Mouse (Mus musculus) erythroblast, adult 5-6 weeks (primary cell): ENCODE measurements at regions not wholly inside any gene's neighbourhood (a gene's known extent, or its start where the extent isn't known, plus 50 kb on each side); places are given as distances from the start of the nearest gene placed in this dataset.
A peak's percentile ranks its signal among the peaks of the same experiment; 100 is the strongest.

Source experiments
- ATAC-seq: replicated peaks from 2 replicates; pipeline ENCODE4 v1.8.0; 2016; ENCODE audit warnings: moderate number of reproducible peaks, mild to moderate bottlenecking, moderate TSS enrichment, inconsistent platforms; ENCODE audit not compliant: poor library complexity, low FRiP score, severe bottlenecking

- ATAC-seq = no peak
Observed at GRCm38 (mm10) chr14:25096786-25097185, 362.2 kb upstream of the Zmiz1 start.

GRCm38 (mm10) chr14:25105391-25105790 lies 353.6 kb upstream of the Zmiz1 start:
- no peak for ATAC-seq

GRCm38 (mm10) chr14:25106451-25106850 lies 352.5 kb upstream of the Zmiz1 start:
- ATAC-seq = no peak

GRCm38 (mm10) chr14:25108101-25108652 lies 350.8 kb upstream of the Zmiz1 start:
- ATAC-seq = no peak

- no peak for ATAC-seq
Observed at GRCm38 (mm10) chr14:25108701-25109290, 350.2 kb upstream of the Zmiz1 start.

GRCm38 (mm10) chr14:25109691-25110090 lies 349.3 kb upstream of the Zmiz1 start:
- ATAC-seq = no peak

- no peak for ATAC-seq
Observed at GRCm38 (mm10) chr14:25112832-25113231, 346.2 kb upstream of the Zmiz1 start.

- ATAC-seq = no peak
Observed at GRCm38 (mm10) chr14:25113326-25113725, 345.7 kb upstream of the Zmiz1 start.

- peak; percentile 72; the same call in 1 of the 2 replicates for ATAC-seq
Observed at GRCm38 (mm10) chr14:25116424-25116823, 342.6 kb upstream of the Zmiz1 start.

GRCm38 (mm10) chr14:25119999-25120398 lies 339.0 kb upstream of the Zmiz1 start:
- no peak for ATAC-seq

GRCm38 (mm10) chr14:25120506-25120905 lies 338.5 kb upstream of the Zmiz1 start:
- no peak for ATAC-seq

- no peak for ATAC-seq
Observed at GRCm38 (mm10) chr14:25122971-25123535, 335.9 kb upstream of the Zmiz1 start.

- no peak for ATAC-seq
Observed at GRCm38 (mm10) chr14:25123541-25124337, 335.2 kb upstream of the Zmiz1 start.

GRCm38 (mm10) chr14:25126544-25126943 lies 332.4 kb upstream of the Zmiz1 start:
- ATAC-seq = no peak

GRCm38 (mm10) chr14:25127544-25128159 lies 331.3 kb upstream of the Zmiz1 start:
- no peak for ATAC-seq

GRCm38 (mm10) chr14:25128160-25128547 lies 330.8 kb upstream of the Zmiz1 start:
- no peak for ATAC-seq

GRCm38 (mm10) chr14:25135371-25135770 lies 323.6 kb upstream of the Zmiz1 start:
- ATAC-seq = no peak

- ATAC-seq = no peak
Observed at GRCm38 (mm10) chr14:25137312-25137711, 321.7 kb upstream of the Zmiz1 start.

GRCm38 (mm10) chr14:25138485-25138884 lies 320.5 kb upstream of the Zmiz1 start:
- ATAC-seq = no peak

- no peak for ATAC-seq
Observed at GRCm38 (mm10) chr14:25141933-25142332, 317.1 kb upstream of the Zmiz1 start.
